Mouse (Mus musculus) hindbrain, embryonic 12.5 days (tissue): ENCODE data around the gene Lipe. TPM values are rescaled to one million over a fixed set of nuclear protein-coding genes. Genes with fewer than 3 reads are reported as not detected.
"Not testable (repeated sequence)": the region's sequence is repeated elsewhere in the genome, so short reads cannot be mapped to it uniquely, and the experiment has no call there.

Source experiments
- ATAC-seq: fragments of 200-750 bp; cut with Nextera tagmentation; 2 replicates; pipeline ENCODE4 v1.8.0; 2017; ENCODE audit warnings: moderate TSS enrichment; ENCODE audit not compliant: low FRiP score
- H3K27ac ChIP-seq: fragments of 300-500 bp; sonication (generic); 2 replicates; pipeline ENCODE4 v1.5.1; 2016; ENCODE audit warnings: mild to moderate bottlenecking
- H3K27me3 ChIP-seq: fragments of 300-500 bp; sonication (generic); 2 replicates; pipeline ENCODE4 v1.6.1; 2016; ENCODE audit warnings: mild to moderate bottlenecking
- H3K36me3 ChIP-seq: fragments of 300-500 bp; sonication (generic); 2 replicates; pipeline ENCODE4 v1.6.1; 2016; ENCODE audit warnings: mild to moderate bottlenecking
- H3K4me1 ChIP-seq: fragments of 300-500 bp; sonication (generic); 2 replicates; pipeline ENCODE4 v1.6.1; 2016
- H3K4me2 ChIP-seq: fragments of 300-500 bp; sonication (generic); replicated peaks from 2 replicates; pipeline ENCODE4 v1.6.1; 2016; ENCODE audit warnings: mild to moderate bottlenecking
- H3K4me3 ChIP-seq: fragments of 300-500 bp; sonication (generic); 2 replicates; pipeline ENCODE4 v1.5.1; 2016; ENCODE audit warnings: mild to moderate bottlenecking
- H3K9ac ChIP-seq: fragments of 300-500 bp; sonication (generic); 2 replicates; pipeline ENCODE4 v1.6.1; 2016; ENCODE audit warnings: mild to moderate bottlenecking, moderate library complexity
- H3K9me3 ChIP-seq: fragments of 300-500 bp; sonication (generic); replicated peaks from 2 replicates; pipeline ENCODE4 v1.6.1; 2016; ENCODE audit warnings: mild to moderate bottlenecking
- WGBS: fragments of 180-500 bp; shearing (Covaris S2); methylation state at CpG from one replicate; pipeline ENCODE4 v1.1.7; 2016; 5-methylcytosine and 5-hydroxymethylcytosine counted together
- polyA plus RNA-seq: library from polyadenylated mRNA; unstranded; fragments of >200 nt; fragmentation: Nextera tagmentation; extraction: Ambion mirVana; gene quantifications from 2 replicates; pipeline ENCODE4 v1.2.1, GENCODE M21; 2016

Lipe gene
- polyA plus RNA-seq, 1 experiment from 2014 or later, result 9.4 TPM

DNA sequence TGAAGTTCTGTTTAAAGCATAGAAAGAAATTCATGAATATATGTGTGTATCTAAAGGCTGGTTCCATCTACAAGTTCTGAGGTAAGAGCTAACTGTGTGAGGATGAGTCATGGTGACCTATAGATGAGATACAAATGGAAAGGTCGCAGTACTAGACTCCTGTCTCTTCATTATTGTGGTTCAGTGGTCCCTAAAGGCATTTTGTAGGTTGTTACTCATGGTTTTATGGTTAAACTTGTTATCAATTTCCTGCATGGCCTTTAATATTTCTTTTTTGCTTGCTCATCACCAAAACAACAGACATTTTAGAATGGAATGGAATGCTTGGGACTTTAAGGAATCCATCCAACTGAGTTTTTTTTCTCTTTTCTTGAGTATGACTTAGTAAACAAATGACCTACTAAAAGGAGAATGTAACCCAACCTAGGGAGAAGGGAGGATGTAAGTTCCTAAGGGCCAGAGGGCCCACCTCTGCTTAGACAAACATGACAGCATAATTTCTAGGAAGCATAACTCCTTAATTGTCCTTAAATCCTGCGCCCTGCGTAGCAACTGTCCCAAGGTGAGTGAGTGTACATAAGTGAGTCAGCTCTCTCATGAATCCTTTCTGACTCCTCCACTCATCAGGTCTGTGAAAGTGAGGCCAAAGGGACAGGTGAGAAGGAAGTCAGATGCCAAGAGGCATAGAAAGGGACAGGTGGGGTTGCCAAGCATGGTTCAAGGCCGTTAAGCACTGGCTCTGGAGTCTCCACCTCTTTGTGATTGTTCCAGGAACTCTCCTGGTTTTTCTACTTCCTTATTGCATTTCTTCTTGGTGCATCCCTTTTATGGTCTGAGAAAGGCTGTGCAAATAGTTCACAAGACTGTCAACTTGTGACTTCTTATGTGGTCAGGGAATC, 31.6 kb upstream of the Lipe start:
- Histone ChIP-seq H3K27ac (no peak overlapping the region), H3K9me3 (no peaks in the 10 kb centered on the region), H3K36me3 (no peaks in the 10 kb centered on the region), H3K9ac (no peak overlapping the region), H3K4me2 (no peak overlapping the region), H3K27me3 (no peaks in the 10 kb centered on the region), H3K4me3 (no peak overlapping the region), H3K4me1 (peaks cover 13% of the 10 kb centered on the region)
- WGBS, result 89% methylated on average over 4 of the region's 4 CpGs
- no peak for ATAC-seq

DNA sequence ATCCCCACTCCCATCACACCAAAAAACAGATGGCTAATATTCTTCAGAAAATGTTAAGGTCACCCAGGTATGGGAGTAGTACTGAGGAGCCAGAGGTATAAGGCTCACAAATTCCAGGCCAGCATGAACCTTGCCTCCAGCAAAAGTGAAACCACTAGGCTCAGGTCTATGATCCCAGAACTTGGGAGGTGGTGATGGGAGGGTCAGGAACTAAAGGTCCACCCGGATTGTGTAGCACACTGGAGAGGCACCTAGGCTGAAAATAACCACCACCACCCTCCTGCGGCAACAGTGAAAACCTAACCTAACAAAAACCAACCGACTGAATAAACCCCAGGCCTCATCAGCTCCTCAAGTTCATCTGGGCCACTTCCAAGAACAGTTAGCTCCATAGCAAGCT, 29.8 kb upstream of the Lipe start:
- no peak overlapping the region for H3K4me3 ChIP-seq
- H3K4me1 ChIP-seq, result peaks cover 6% of the 10 kb centered on the region
- ATAC-seq, result no peak
- no peaks in the 10 kb centered on the region for H3K36me3 ChIP-seq
- no peak overlapping the region for H3K27ac ChIP-seq
- H3K9me3 ChIP-seq, result no peaks in the 10 kb centered on the region
- H3K4me2 ChIP-seq, result no peak overlapping the region
- H3K27me3 ChIP-seq, result no peaks in the 10 kb centered on the region
- H3K9ac ChIP-seq, result no peak overlapping the region
- 88% methylated on average over 3 of the region's 3 CpGs for WGBS

DNA sequence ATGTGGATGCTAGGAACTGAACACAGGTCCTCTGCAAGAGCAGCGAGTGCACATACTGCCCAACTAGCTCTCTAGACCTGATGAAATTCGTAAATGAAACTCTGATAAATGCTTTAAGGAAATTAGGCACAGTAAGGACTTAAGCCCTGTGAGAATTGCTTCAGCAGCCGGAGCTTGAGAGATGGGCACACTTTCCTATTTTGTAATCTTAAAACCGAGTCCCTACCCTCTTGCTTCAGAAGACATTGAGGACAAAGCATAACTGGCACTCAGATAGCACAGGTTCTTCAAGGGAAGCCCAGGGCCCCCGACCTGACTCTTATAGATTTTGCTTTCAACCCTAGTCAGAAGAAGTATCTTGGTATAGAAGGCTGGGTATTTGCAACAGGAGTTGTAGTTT, 28.6 kb upstream of the Lipe start:
- Histone ChIP-seq H3K27me3 (peaks cover 8% of the 10 kb centered on the region; the same call in 1 of the 2 replicates), H3K4me1 (no peaks in the 10 kb centered on the region; the same call in 1 of the 2 replicates), H3K27ac (no peak overlapping the region), H3K9me3 (no peaks in the 10 kb centered on the region), H3K36me3 (no peaks in the 10 kb centered on the region), H3K4me2 (no peak overlapping the region), H3K9ac (no peak overlapping the region), H3K4me3 (no peak overlapping the region)
- 84% methylated on average over 5 of the region's 5 CpGs for WGBS
- ATAC-seq, result no peak

DNA sequence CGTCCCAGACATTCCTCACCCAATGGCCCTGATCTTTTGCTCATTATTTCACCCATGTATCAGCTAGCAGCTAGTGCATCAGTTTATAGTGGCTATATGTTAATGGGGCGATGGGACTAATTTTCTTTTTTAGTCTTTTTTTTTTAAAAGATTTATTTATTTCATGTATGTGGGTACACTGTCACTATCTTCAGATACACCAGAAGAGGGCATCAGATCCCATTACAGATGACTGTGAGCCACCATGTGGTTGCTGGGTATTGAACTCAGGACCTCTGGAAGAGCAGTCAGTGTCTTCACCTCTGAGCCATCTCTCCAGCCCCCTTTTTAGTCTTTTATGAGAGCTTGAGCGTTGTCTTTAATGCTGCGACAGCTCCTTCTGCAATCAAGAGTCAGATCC, 27.9 kb upstream of the Lipe start:
- H3K36me3 ChIP-seq, ATAC-seq, H3K4me1 ChIP-seq, H3K9me3 ChIP-seq, H3K4me3 ChIP-seq, H3K4me2 ChIP-seq, H3K9ac ChIP-seq, H3K27ac ChIP-seq: not testable (repeated sequence)
- peaks cover 10% of the 10 kb centered on the region; the same call in 1 of the 2 replicates for H3K27me3 ChIP-seq
- WGBS, result 88% methylated on average over 4 of the region's 4 CpGs

GRCm38 (mm10) chr7:25424429-25424828, 25.9 kb upstream of the Lipe start:
- H3K4me2 ChIP-seq, result no peak overlapping the region
- H3K36me3 ChIP-seq, result no peaks in the 10 kb centered on the region
- no peaks in the 10 kb centered on the region; the same call in 1 of the 2 replicates for H3K4me1 ChIP-seq
- WGBS, result 40% methylated on average over 4 of the region's 4 CpGs
- H3K27me3 ChIP-seq, result peaks cover 10% of the 10 kb centered on the region; the same call in 1 of the 2 replicates
- no peaks in the 10 kb centered on the region for H3K9me3 ChIP-seq
- H3K27ac ChIP-seq, result no peak overlapping the region
- H3K4me3 ChIP-seq, result no peak overlapping the region
- ATAC-seq, result no peak
- H3K9ac ChIP-seq, result no peak overlapping the region

- ATAC-seq, result no peak
- Histone ChIP-seq H3K27ac (no peak overlapping the region), H3K4me3 (no peak overlapping the region), H3K9ac (no peak overlapping the region), H3K9me3 (no peaks in the 10 kb centered on the region), H3K36me3 (no peaks in the 10 kb centered on the region), H3K4me2 (no peak overlapping the region), H3K4me1 (no peaks in the 10 kb centered on the region; the same call in 1 of the 2 replicates), H3K27me3 (peaks cover 10% of the 10 kb centered on the region; the same call in 1 of the 2 replicates)
- WGBS, result 69% methylated on average over 16 of the region's 16 CpGs
Observed at GRCm38 (mm10) chr7:25422286-25422841, 23.9 kb upstream of the Lipe start.

DNA sequence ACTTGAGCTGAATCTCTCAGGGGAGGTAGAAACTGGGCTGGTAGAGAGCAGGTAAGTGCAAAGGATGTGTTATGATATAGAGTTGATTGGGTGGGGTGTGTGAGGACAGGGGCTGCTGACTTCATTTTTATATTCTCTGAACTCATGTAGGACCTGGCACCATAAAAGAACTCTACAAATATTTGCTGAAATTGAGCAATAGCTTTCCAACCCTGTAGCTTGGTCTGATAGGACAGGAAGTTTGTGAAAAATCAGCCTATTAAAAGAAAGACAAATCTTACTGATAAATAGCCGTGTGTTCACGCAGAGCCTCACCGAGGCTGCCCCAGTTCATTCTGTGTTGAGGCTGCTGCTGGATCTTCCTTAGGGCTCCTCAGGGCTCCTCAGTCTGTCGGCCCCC, 21.4 kb upstream of the Lipe start:
- no peak for ATAC-seq
- Histone ChIP-seq H3K4me2 (no peak overlapping the region), H3K27me3 (peaks cover 10% of the 10 kb centered on the region; the same call in 1 of the 2 replicates), H3K9me3 (no peaks in the 10 kb centered on the region), H3K4me3 (no peak overlapping the region), H3K27ac (no peak overlapping the region), H3K4me1 (no peaks in the 10 kb centered on the region; the same call in 1 of the 2 replicates), H3K36me3 (no peaks in the 10 kb centered on the region), H3K9ac (no peak overlapping the region)
- 91% methylated on average over 4 of the region's 4 CpGs for WGBS

- H3K36me3 ChIP-seq, result no peaks in the 10 kb centered on the region
- ATAC-seq, result no peak
- no peaks in the 10 kb centered on the region for H3K9me3 ChIP-seq
- WGBS, result 84% methylated on average over 8 of the region's 8 CpGs
- H3K9ac ChIP-seq, result no peak overlapping the region
- H3K4me1 ChIP-seq, result no peaks in the 10 kb centered on the region; the same call in 1 of the 2 replicates
- no peak overlapping the region for H3K4me3 ChIP-seq
- no peak overlapping the region for H3K4me2 ChIP-seq
- H3K27me3 ChIP-seq, result peaks cover 10% of the 10 kb centered on the region; the same call in 1 of the 2 replicates
- no peak overlapping the region for H3K27ac ChIP-seq
Observed at GRCm38 (mm10) chr7:25419536-25419935, 21.0 kb upstream of the Lipe start.

DNA sequence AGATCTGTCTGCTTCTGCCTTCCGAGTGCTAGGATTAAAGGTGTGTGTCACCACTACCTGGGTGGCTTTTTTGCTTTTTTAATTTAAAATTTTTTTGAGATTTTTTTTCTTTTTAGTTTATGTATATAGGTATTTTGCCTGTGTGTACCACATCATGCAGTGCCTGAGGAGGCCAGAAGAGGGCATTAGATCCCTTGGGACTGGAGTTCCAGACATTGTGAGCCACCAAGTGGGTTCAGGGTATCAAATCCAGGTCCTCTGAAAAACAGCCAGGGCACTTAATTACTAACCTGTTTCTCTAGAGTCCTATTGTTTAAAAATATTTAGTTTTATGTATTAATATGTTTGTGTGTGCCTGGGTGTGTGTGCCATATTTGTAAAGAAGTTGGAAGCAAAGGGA, 19.1 kb upstream of the Lipe start:
- Histone ChIP-seq H3K27ac (no peak overlapping the region), H3K9me3 (no peaks in the 10 kb centered on the region), H3K27me3 (peaks cover 7% of the 10 kb centered on the region; the same call in 1 of the 2 replicates), H3K9ac (no peak overlapping the region), H3K36me3 (no peaks in the 10 kb centered on the region), H3K4me3 (no peak overlapping the region), H3K4me1 (peaks cover 2% of the 10 kb centered on the region; the same call in 1 of the 2 replicates), H3K4me2 (no peak overlapping the region)
- WGBS, result 66% methylated on average over 1 of the region's 1 CpGs
- ATAC-seq, result no peak

- WGBS, result 36% methylated on average over 7 of the region's 7 CpGs
- H3K4me1 ChIP-seq, result 0 out of 2 replicates have a peak, but pooled peaks cover 2% of the 10 kb centered on the region
- H3K4me2 ChIP-seq, result no peak within 1 kb of the TSS
- ATAC-seq, result no peak
- no peaks in the 10 kb centered on the region for H3K9me3 ChIP-seq
- no peak within 1 kb of the TSS for H3K4me3 ChIP-seq
- H3K27ac ChIP-seq, result no peak within 1 kb of the TSS
- no peaks in the 10 kb centered on the region for H3K27me3 ChIP-seq
- no peak within 1 kb of the TSS for H3K9ac ChIP-seq
- H3K36me3 ChIP-seq, result no peaks in the 10 kb centered on the region
Observed at GRCm38 (mm10) chr7:25412833-25413441, 14.4 kb upstream of the Lipe start, which contains the start of gene Cxcl17. Gene Cxcl17, minus strand, starts transcription at chr7:25412886.

DNA sequence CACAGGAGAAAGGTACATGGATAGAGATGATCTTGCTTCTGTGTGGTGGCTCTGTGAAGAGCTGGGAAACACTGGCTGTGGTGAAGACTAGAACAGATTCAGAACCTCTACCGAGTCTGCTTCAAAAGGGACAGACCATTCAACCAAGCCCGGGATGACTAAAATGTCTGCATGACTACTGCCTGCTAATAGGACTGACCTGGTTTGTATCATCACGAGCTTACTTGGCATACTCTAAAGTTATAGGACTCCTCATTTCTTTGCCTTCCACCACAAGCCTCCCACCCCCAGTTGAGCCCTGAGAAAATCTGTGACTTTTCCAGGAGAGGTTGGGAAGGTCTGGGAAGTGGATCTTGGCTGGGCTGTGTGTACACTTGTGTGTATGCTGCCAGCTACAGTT, 13.4 kb upstream of the Lipe start:
- Histone ChIP-seq H3K4me2 (no peak overlapping the region), H3K9me3 (no peaks in the 10 kb centered on the region), H3K9ac (no peak overlapping the region), H3K4me3 (no peak overlapping the region), H3K27ac (no peak overlapping the region), H3K36me3 (no peaks in the 10 kb centered on the region), H3K27me3 (no peaks in the 10 kb centered on the region), H3K4me1 (0 out of 2 replicates have a peak, but pooled peaks cover 2% of the 10 kb centered on the region)
- no peak for ATAC-seq
- 82% methylated on average over 3 of the region's 3 CpGs for WGBS

GRCm38 (mm10) chr7:25410969-25411615, 12.6 kb upstream of the Lipe start:
- Histone ChIP-seq H3K4me3 (no peak overlapping the region), H3K9ac (no peak overlapping the region), H3K27me3 (no peaks in the 10 kb centered on the region), H3K9me3 (no peaks in the 10 kb centered on the region), H3K36me3 (no peaks in the 10 kb centered on the region), H3K4me2 (no peak overlapping the region), H3K27ac (no peak overlapping the region), H3K4me1 (0 out of 2 replicates have a peak, but pooled peaks cover 2% of the 10 kb centered on the region)
- 90% methylated on average over 1 of the region's 1 CpGs for WGBS
- no peak for ATAC-seq
